Mouse (Mus musculus) small intestine, adult 2 months (tissue): ENCODE data around the gene Nudt21.

Source experiments
- CTCF ChIP-seq: fragments of 200-500 bp; IDR thresholded peaks from 2 replicates; pipeline ENCODE4 v1.5.1; 2012; ENCODE audit warnings: low read depth, mild to moderate bottlenecking, control low read depth, inconsistent platforms, low read length, moderate library complexity, mixed read lengths; ENCODE audit not compliant: insufficient replicate concordance, insufficient read length; ENCODE audit errors: extremely low read depth
- POLR2A ChIP-seq: fragments of 200-500 bp; IDR thresholded peaks from 2 replicates; pipeline ENCODE4 v1.6.1; 2012; ENCODE audit warnings: low read depth, mild to moderate bottlenecking, control low read depth, inconsistent platforms, low read length, moderate library complexity

GRCm38 (mm10) chr8:93976446-93977211, 60.2 kb downstream of the Nudt21 start:
- TF ChIP-seq CTCF (no peak), POLR2A (no peak)
